Mouse (Mus musculus): Measurements from ENCODE around the gene Ube2v1.

The Ube2v1 gene

GRCm38 (mm10) chr2:167588774-167589577 lies 42.9 kb downstream of the Ube2v1 start:
- no peak for DNase-seq

DNA sequence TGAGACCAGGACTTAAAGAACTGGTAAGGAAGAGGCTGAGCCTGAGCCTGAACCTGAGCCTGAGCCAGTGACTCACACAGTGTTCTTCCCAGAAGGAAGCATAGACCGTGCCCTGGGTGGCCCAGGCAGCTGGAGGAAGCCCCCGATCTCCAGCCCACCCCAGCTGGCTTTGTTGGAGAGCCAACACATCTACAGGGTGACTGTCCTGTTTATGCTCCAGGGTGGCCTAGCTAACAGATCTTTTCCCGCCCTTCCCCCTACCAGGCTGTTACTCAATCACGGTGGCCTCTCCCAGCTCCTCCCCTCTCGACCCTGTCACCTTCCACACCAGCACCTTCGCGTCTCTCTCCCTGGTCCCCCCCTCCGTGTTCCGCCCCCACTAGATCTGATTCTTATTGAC lies 44.9 kb downstream of the Ube2v1 start:
- no peak for DNase-seq

DNA sequence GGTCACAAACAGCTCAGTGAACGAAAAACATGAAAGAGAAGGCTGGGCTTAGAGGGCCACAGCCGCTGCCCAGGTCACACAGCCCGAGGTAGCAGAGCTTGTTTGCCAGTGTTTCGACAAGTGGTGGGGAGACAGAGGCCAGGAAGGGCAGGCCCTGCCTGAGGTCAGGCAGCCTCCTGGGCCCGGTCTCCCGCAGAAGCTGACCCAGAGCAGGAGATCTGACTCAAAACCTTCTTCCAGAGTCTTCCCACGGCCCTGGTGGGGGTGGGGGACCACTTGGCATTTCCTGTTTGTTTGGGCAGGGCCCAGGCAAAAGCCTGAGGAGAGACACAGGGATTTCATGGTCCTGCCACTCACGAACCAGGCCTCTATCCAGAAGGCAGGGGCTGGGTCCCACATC lies 45.9 kb downstream of the Ube2v1 start:
- DNase-seq: no peak

GRCm38 (mm10) chr2:167585273-167585672 lies 46.6 kb downstream of the Ube2v1 start:
- no peak for DNase-seq

GRCm38 (mm10) chr2:167583161-167583952 lies 48.5 kb downstream of the Ube2v1 start:
- no peak for DNase-seq

- no peak for DNase-seq
These were observed 53.4 kb downstream of the Ube2v1 start for GRCm38 (mm10) chr2:167578521-167578920.

- DNase-seq: no peak
These were observed 54.6 kb downstream of the Ube2v1 start for GRCm38 (mm10) chr2:167577186-167577785.

- no peak for DNase-seq
These were observed 55.7 kb downstream of the Ube2v1 start for GRCm38 (mm10) chr2:167576121-167576620.

DNA sequence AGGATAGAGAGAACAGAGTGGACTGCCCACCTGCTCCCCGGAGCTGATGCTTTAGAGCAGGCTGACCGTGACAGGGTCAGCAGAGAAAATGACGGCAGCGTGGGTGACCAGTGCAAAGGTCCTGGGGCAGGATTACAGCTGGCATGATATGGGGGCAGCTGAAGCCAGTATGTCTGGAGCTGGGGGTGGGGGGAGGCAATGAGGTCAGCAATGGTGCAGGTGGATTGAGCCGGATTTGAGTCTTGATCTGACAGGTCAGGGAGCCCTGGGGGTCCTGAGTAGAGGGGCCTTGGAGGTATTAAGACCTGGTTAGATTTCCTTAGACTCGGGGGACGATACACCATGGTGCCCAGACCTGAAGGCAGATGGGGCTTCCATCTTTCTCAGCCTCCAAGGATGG lies 56.3 kb downstream of the Ube2v1 start:
- DNase-seq: no peak

- no peak for DNase-seq
These were observed 57.1 kb downstream of the Ube2v1 start for GRCm38 (mm10) chr2:167574814-167575213.

- DNase-seq: no peak
These were observed 60.3 kb downstream of the Ube2v1 start for GRCm38 (mm10) chr2:167571442-167572220.

- DNase-seq: no peak
These were observed 61.1 kb downstream of the Ube2v1 start for GRCm38 (mm10) chr2:167570815-167571214.

- peak; percentile 48 for DNase-seq
These were observed 61.8 kb downstream of the Ube2v1 start for GRCm38 (mm10) chr2:167569934-167570651.

DNA sequence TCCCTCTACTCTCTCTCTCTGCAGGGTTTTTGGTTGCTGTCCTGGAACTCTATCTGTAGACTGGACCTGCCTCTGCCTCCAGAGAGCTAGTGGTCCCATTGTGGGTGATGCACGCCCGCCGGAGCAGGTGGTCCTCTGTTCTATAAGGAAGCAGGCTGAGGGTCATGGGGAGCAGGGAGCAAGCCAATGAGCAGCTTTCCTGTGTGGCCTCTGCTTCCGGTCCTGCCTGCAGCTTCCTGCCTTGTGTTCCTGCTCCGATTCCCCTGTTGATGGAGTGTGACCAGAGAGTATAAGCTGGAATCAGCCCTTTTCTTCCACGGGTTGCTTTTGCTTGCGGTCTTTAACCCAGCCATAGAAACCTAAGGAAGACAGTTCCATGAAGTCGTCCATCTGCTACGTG lies 63.8 kb downstream of the Ube2v1 start:
- no peak for DNase-seq

GRCm38 (mm10) chr2:167565682-167566081 lies 66.2 kb downstream of the Ube2v1 start:
- DNase-seq: no peak

DNA sequence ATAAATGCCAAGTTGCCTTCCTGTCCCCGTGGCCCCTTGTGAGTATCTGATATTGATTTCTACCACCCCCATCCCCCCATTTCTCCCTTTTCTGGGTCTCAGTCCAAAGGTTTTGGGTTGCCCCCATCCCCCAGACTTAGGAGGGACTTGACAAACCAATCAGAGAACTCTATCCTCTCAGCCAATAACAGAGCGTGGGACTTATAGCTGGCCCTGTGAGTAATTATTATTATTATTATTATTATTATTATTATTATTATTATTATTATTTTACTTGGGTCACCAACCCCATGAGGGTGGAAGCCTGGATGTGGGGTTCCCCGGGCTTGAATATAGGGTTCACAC lies 66.6 kb downstream of the Ube2v1 start:
- DNase-seq: no peak

GRCm38 (mm10) chr2:167564551-167565311 lies 67.2 kb downstream of the Ube2v1 start:
- DNase-seq: no peak

DNA sequence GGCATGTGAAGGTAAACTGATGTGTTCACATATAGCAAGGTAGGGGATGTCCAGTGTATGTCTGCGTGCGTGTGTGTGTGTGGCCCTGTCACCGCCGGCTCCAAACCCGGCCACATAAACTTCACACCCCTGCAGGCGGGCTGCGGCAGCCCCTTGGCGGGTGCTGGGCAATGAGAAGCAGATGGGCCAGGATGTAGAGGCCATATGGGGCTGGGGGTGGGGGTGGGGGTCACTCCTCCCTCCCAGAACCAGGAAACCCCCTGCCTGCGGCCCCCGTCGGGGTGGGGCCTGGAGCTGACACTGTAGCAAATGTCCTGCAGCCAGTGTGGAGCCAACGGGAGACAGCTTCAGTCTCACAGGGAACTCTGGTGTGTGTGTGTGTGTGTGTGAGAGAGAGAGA lies 68.2 kb downstream of the Ube2v1 start:
- no peak for DNase-seq

GRCm38 (mm10) chr2:167563035-167563434 lies 68.9 kb downstream of the Ube2v1 start:
- DNase-seq: no peak

- no peak for DNase-seq
These were observed 69.8 kb downstream of the Ube2v1 start for GRCm38 (mm10) chr2:167562101-167562500.

GRCm38 (mm10) chr2:167559413-167559812 lies 72.5 kb downstream of the Ube2v1 start:
- no peak for DNase-seq
